In the genomic region with DNA sequence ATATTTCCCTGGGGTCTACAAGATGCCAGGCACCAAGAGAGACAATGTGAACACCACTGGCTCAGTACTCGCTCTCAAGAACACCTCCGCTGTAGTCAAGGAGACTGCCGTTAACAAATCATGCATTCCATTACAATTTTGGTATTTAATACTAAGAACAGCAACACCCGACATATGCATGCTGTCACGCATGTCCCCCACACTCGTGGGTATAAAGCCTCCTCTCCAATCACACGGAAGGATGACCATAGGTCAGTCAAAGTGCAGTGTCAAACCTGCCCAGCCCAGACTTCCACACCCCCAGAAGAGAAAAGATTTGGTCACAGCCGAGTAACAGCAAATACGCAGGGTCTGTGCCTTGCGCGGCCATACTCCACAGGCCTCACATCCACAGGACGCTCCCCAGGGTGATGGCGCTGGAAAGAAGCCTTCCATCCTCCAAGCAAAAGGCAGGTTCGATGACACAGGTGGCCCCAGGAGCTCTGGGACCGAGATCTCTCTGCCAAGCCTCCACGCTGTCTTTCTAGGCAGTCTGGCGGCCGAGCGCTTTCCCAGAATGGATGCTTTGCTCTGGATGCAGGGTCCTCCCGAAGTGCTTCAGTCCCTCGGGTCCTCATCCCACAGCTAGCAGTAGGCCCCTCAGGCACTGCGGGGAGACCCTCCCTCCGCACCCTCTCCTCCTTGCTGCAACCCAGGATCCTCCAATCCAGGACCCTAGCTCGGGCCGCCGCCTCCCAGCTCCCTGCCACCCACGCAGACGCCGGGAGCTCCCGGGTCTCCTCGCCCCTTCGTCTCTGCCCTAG, we compare ENCODE assay signal across 9 mouse cellular contexts. TPM values are rescaled to one million over a fixed set of nuclear protein-coding genes. Genes with fewer than 3 reads are reported as not detected.
DNase-seq lines count a peak whose midpoint lies in the region; ATAC-seq and TF ChIP-seq lines count a peak whose summit lies in the region.
"Had no signal": no experiment of that assay in that cellular context is flagged by ENCODE, and none has a peak within 500 bp of the region (broad histone marks: within the 10 kb centered on the region; RNA-seq: fewer than 3 reads in every experiment).

No protein-coding gene starts in this region.

- in situ Hi-C loops in ES-E14 (cut with MboI; ENCODE audit: low sequenced_read_pairs in 2 of 2, unreplicated experiment in 2 of 2), result no loop called here

- H3K4me3 ChIP-seq in ES-E14 (ENCODE audit: insufficient read depth in 1 of 2, low read depth in 1 of 2, low read length in 2 of 2, poor library complexity in 1 of 2, severe bottlenecking in 1 of 2), result peak overlapping the region; percentile 82 to 92
- peak overlapping the region; percentile 74 for H3K4me3 ChIP-seq in hindbrain, embryonic 16.5 days (ENCODE audit: low read length)
- peak overlapping the region; percentile 70 for H3K4me3 ChIP-seq in midbrain, embryonic 13.5 days (replicated peaks)

- peaks cover 0 to 2% of the 10 kb centered on the region in 2 experiments; a peak in 1 of 4 replicates for H3K4me1 ChIP-seq in ES-E14 (ENCODE audit: control insufficient read depth in 2 of 2, insufficient read depth in 2 of 2, low read length in 2 of 2, poor library complexity in 1 of 2)
- H3K4me1 ChIP-seq in hindbrain, embryonic 16.5 days (ENCODE audit: control insufficient read depth, insufficient read depth, low read depth, low read length), result peaks cover 7% of the 10 kb centered on the region
- H3K4me1 ChIP-seq in midbrain, embryonic 13.5 days (replicated peaks), result peaks cover 27% of the 10 kb centered on the region

- H3K36me3 ChIP-seq in ES-E14 (ENCODE audit: control insufficient read depth, insufficient read depth, low read length, poor library complexity, severe bottlenecking), result no peaks in the 10 kb centered on the region
- peaks cover 4% of the 10 kb centered on the region for H3K36me3 ChIP-seq in hindbrain, embryonic 16.5 days (ENCODE audit: control insufficient read depth, insufficient read depth, low read length)
- H3K36me3 ChIP-seq in midbrain, embryonic 13.5 days, result peaks cover 5% of the 10 kb centered on the region; the same call in 1 of the 2 replicates

- H3K9me3 ChIP-seq in ES-E14 (ENCODE audit: control insufficient read depth, insufficient read depth, low read depth, low read length), result no peaks in the 10 kb centered on the region
- H3K9me3 ChIP-seq in hindbrain, embryonic 16.5 days (ENCODE audit: control insufficient read depth, low read length), result no peaks in the 10 kb centered on the region
- no peaks in the 10 kb centered on the region for H3K9me3 ChIP-seq in midbrain, embryonic 13.5 days

- 5% methylated on average over 32 of the region's 32 CpGs for WGBS in hindbrain, embryonic 16.5 days
- 5% methylated on average over 32 of the region's 32 CpGs for WGBS in midbrain, embryonic 13.5 days

- H3K9ac ChIP-seq in ES-E14 (ENCODE audit: insufficient read depth, low read depth, low read length, poor library complexity, severe bottlenecking), result peak overlapping the region; percentile 84
- peak overlapping the region; percentile 80 for H3K9ac ChIP-seq in hindbrain, embryonic 16.5 days (ENCODE audit: low read depth, low read length)
- H3K9ac ChIP-seq in midbrain, embryonic 13.5 days (replicated peaks), result peak overlapping the region; percentile 80

- DNase-seq in layer of hippocampus, adult 9-11 months, result peak; percentile 28
- no peak for DNase-seq in layer of hippocampus, adult 9-10 months (ENCODE audit: low spot score)
- DNase-seq in ES-E14 (ENCODE audit: low read depth, low spot score), result no peak
- peak; percentile 61 to 68 for DNase-seq in cerebellum, postnatal 10 days
- no peak for DNase-seq in spleen, adult 18-20 months
- no peak for DNase-seq in layer of hippocampus, adult 8-10 months (ENCODE audit: low spot score in 2 of 2)

- H3K4me2 ChIP-seq in hindbrain, embryonic 16.5 days (ENCODE audit: low read length), result peak overlapping the region; percentile 92
- H3K4me2 ChIP-seq in midbrain, embryonic 13.5 days (replicated peaks), result peak overlapping the region; percentile 88

- H3K27ac ChIP-seq in ES-E14 (ENCODE audit: insufficient read depth, low read depth, low read length, poor library complexity, severe bottlenecking), result no peak overlapping the region
- peak overlapping the region; percentile 87 for H3K27ac ChIP-seq in hindbrain, embryonic 16.5 days (ENCODE audit: low read depth, low read length)
- peak overlapping the region; percentile 80 for H3K27ac ChIP-seq in midbrain, embryonic 13.5 days

- ATAC-seq in hindbrain, embryonic 16.5 days, result peak; percentile 38
- peak; percentile 53 for ATAC-seq in midbrain, embryonic 13.5 days

- no peaks in the 10 kb centered on the region for H3K27me3 ChIP-seq in hindbrain, embryonic 16.5 days (replicated peaks; ENCODE audit: control insufficient read depth, insufficient read depth, low read length)
- peaks cover 17% of the 10 kb centered on the region for H3K27me3 ChIP-seq in midbrain, embryonic 13.5 days

TF ChIP-seq in ES-E14, 5 proteins besides CTCF, POLR2A, EP300 and RAD21:
- TF ChIP-seq CHD2 (IDR thresholded peaks at IDR 0.05; ENCODE audit: low read depth, low read length) (no peak), HCFC1 (IDR thresholded peaks at IDR 0.05; ENCODE audit: borderline replicate concordance, insufficient read depth, low read length) (no peak), MAFK (IDR thresholded peaks at IDR 0.05; ENCODE audit: insufficient read depth, low read depth, low read length) (no peak), ZC3H11A (IDR thresholded peaks at IDR 0.05; ENCODE audit: borderline replicate concordance, low read depth, low read length) (no peak), ZNF384 (IDR thresholded peaks at IDR 0.05; ENCODE audit: low read depth, low read length) (no peak)

RNA-seq across cellular contexts. Expression of a gene that starts 0.5 kb away (rescaled TPM):
- total RNA-seq in ES-E14 (2012; rRNA removed), result 5.4 and 5.7 TPM in 2 replicates
- 42.2 and 50.6 TPM in 2 replicates for polyA plus RNA-seq in hindbrain, embryonic 16.5 days (2015; fragmentation: Nextera tagmentation; extraction: Ambion mirVana)
- 28.9 and 30.0 TPM in 2 replicates for polyA plus RNA-seq in midbrain, embryonic 13.5 days (2015; fragmentation: Nextera tagmentation; extraction: Ambion mirVana)
- 10 to 100 TPM; 47.2 to 59.9 (median 51.2) TPM for total RNA-seq in layer of hippocampus, adult 8-10 months (2022)

RNA-seq across cellular contexts. Expression of a gene that starts 33.2 kb away (rescaled TPM):
- 0.32 and 3.6 TPM in 2 replicates for total RNA-seq in ES-E14 (2012; rRNA removed)
- polyA plus RNA-seq in hindbrain, embryonic 16.5 days (2015; fragmentation: Nextera tagmentation; extraction: Ambion mirVana), result 0.61 and 1.2 TPM in 2 replicates
- 0.12 and 0.41 TPM in 2 replicates for polyA plus RNA-seq in midbrain, embryonic 13.5 days (2015; fragmentation: Nextera tagmentation; extraction: Ambion mirVana)
- 1 to 10 TPM in 1 of 4 experiments, under 1 TPM in 1, not detected in 2; 0.25 to 2.3 TPM for total RNA-seq in layer of hippocampus, adult 8-10 months (2022)
- total RNA-seq: common myeloid progenitor, adult 5-6 weeks had no signal

Comparison
In these comparisons a context has a peak if more than half of its experiments do, and no peak if none do; other contexts are left out.
1. DNase-seq: peak in layer of hippocampus, adult 9-11 months (single experiment) and cerebellum, postnatal 10 days (2 of 2); none in layer of hippocampus, adult 9-10 months (single experiment), ES-E14 (single experiment), spleen, adult 18-20 months (0 of 2) and layer of hippocampus, adult 8-10 months (0 of 2).
2. Peak in every context shown above with its lines, with median percentiles within 50 percentile points of each other: H3K4me3 ChIP-seq and H3K9ac ChIP-seq.